Mouse (Mus musculus) midbrain, embryonic 14.5 days (tissue): Measurements from ENCODE around the gene Slc10a7. TPM values are rescaled to one million over a fixed set of nuclear protein-coding genes. Genes with fewer than 3 reads are reported as not detected.

ENCODE experiments used
- ATAC-seq: fragments of 200-750 bp; cut with Nextera tagmentation; 2 replicates; pipeline ENCODE4 v1.8.0; 2017; ENCODE audit warnings: moderate number of reproducible peaks, moderate library complexity; ENCODE audit not compliant: low FRiP score, low TSS enrichment
- DNase-seq: peaks from one replicate; pipeline ENCODE4 v3.0.0-alpha.2; 2015
- H3K27ac ChIP-seq: fragments of 300-500 bp; sonication (generic); replicated peaks from 2 replicates; pipeline ENCODE4 v1.5.1; 2014; ENCODE audit warnings: mild to moderate bottlenecking, low read depth, low read length, moderate library complexity
- H3K27me3 ChIP-seq: fragments of 300-500 bp; sonication (generic); 2 replicates; pipeline ENCODE4 v1.6.1; 2014; ENCODE audit warnings: low read length, control low read depth, mixed read lengths; ENCODE audit not compliant: control insufficient read depth, insufficient read depth
- H3K36me3 ChIP-seq: fragments of 300-500 bp; sonication (generic); 2 replicates; pipeline ENCODE4 v1.6.1; 2014; ENCODE audit warnings: low read length, control low read depth; ENCODE audit not compliant: control insufficient read depth, insufficient read depth
- H3K4me1 ChIP-seq: fragments of 300-500 bp; sonication (generic); 2 replicates; pipeline ENCODE4 v1.6.1; 2014; ENCODE audit warnings: mild to moderate bottlenecking, antibody characterized with exemption, low read length, control low read depth; ENCODE audit not compliant: control insufficient read depth, insufficient read depth
- H3K4me2 ChIP-seq: fragments of 300-500 bp; sonication (generic); 2 replicates; pipeline ENCODE4 v1.6.1; 2014; ENCODE audit warnings: mild to moderate bottlenecking, low read length, moderate library complexity
- H3K4me3 ChIP-seq: fragments of 300-500 bp; sonication (generic); replicated peaks from 2 replicates; pipeline ENCODE4 v1.5.1; 2014; ENCODE audit warnings: low read depth, low read length
- H3K9ac ChIP-seq: fragments of 300-500 bp; sonication (generic); replicated peaks from 2 replicates; pipeline ENCODE4 v1.6.1; 2014; ENCODE audit warnings: mild to moderate bottlenecking, low read length, moderate library complexity
- H3K9me3 ChIP-seq: fragments of 300-500 bp; sonication (generic); 2 replicates; pipeline ENCODE4 v1.6.1; 2016; ENCODE audit warnings: low read length, control low read depth, mixed read lengths; ENCODE audit not compliant: control insufficient read depth
- WGBS: fragments of 180-500 bp; shearing (Covaris S2); extraction: QIAGEN DNeasy Blood & Tissue Kit; methylation state at CpG from one replicate; pipeline ENCODE4 v1.1.7; 2014; 5-methylcytosine and 5-hydroxymethylcytosine counted together
- polyA plus RNA-seq: library from polyadenylated mRNA; unstranded; fragments of >200 nt; fragmentation: Nextera tagmentation; extraction: Ambion mirVana; gene quantifications from 2 replicates; pipeline ENCODE4 v1.2.1, GENCODE M21; 2014

Gene Slc10a7
- polyA plus RNA-seq, 1 experiment from 2014 or later, result 9.7 TPM

DNA sequence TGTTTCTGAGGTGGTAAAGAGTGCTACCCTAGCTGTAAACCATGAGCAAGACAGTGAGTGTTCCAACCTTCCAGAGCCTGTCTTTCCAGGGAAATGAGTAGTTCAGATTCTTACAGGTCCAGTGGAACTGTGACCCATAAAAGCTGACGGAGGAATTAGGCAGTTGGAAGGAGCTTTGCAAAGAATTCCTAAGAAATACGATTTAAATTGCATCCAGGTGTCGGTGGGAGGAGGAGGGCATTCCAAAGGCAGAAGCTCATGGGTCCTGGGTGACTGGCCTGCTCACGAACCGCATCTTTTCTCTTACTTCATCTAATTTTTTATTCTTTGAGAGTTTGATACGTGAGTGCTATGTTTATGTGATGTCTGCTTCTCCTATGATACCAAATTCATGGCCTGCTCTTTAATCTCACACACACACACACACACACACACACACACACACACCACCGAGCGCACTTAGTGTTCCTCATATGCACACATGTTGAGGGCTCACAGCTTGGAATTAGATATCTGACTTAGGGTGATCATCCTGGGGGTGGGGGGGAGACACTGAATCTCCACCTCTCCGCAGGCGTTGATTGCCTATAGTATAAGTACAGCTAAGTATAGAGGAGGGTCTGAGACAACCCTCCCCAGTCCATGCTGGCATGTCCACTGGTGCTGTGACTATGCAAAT, 169.5 kb downstream of the Slc10a7 start:
- 90% methylated on average over 10 of the region's 10 CpGs for WGBS
- DNase-seq, result no peak
- H3K27ac ChIP-seq, result no peak overlapping the region
- no peaks in the 10 kb centered on the region for H3K27me3 ChIP-seq
- H3K9me3 ChIP-seq, result 0 out of 2 replicates have a peak, but pooled peaks cover 8% of the 10 kb centered on the region
- H3K36me3 ChIP-seq, result no peaks in the 10 kb centered on the region
- H3K9ac ChIP-seq, result no peak overlapping the region
- no peaks in the 10 kb centered on the region for H3K4me1 ChIP-seq
- H3K4me3 ChIP-seq, result no peak overlapping the region
- H3K4me2 ChIP-seq, result no peak overlapping the region
- no peak for ATAC-seq

DNA sequence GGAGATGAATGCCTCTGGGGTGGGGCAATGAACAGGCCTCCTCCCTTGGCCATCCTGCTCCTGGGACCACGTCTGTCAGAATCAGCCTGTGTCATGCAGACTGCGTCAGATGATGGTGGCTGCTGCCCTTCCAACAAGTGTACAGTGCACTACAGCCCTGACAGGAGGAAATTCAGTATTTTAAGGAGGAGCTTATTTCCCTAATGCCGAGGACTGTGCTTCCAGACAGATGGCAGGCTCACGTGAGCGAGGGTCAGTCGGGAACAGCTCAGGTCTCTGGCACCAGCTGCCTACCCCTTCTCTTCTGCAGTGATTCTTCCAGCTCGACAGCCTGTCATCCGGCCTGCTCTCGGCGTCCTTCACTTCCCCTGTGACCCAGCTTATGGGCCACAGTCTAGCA, 181.6 kb downstream of the Slc10a7 start:
- Histone ChIP-seq H3K27ac (peak overlapping the region; percentile 45; the same call in 1 of the 2 replicates), H3K27me3 (no peaks in the 10 kb centered on the region), H3K4me1 (peaks cover 6% of the 10 kb centered on the region; the same call in 1 of the 2 replicates), H3K4me3 (no peak overlapping the region), H3K9me3 (no peaks in the 10 kb centered on the region), H3K4me2 (no peak overlapping the region), H3K9ac (no peak overlapping the region), H3K36me3 (no peaks in the 10 kb centered on the region)
- peak; percentile 45 for DNase-seq
- ATAC-seq, result peak; percentile 65; the same call in 1 of the 2 replicates
- WGBS, result 26% methylated on average over 10 of the region's 10 CpGs

DNA sequence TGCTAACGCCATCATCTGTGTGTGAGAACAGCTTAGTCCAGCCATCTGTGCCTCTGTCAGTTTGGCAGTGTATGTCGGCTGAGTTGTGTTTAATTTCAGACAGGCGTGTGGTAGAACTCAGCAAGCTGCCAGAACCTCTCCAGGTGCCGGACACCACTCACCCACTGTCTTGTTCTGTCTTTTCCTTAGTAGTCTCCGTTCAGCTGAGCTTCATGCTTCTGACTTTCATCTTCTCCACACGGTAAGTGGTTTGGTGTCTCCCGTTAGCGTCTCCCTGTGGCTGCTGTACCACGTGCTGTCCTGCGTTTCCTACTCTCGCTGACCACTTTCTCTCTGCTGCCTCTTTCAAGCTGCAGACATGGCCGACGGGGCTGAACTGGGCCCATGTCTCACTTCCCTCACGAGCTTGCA, 189.2 kb downstream of the Slc10a7 start:
- Histone ChIP-seq H3K27ac (no peak overlapping the region), H3K36me3 (peaks cover 13% of the 10 kb centered on the region; the same call in 1 of the 2 replicates), H3K9ac (no peak overlapping the region), H3K4me2 (no peak overlapping the region), H3K4me1 (peaks cover 4% of the 10 kb centered on the region; the same call in 1 of the 2 replicates), H3K27me3 (no peaks in the 10 kb centered on the region), H3K4me3 (no peak overlapping the region), H3K9me3 (no peaks in the 10 kb centered on the region)
- 97% methylated on average over 14 of the region's 14 CpGs for WGBS
- ATAC-seq (no peak), DNase-seq (no peak)

- 27% methylated on average over 11 of the region's 11 CpGs for WGBS
- DNase-seq (peak; percentile 22), ATAC-seq (no peak)
- no peak overlapping the region for H3K9ac ChIP-seq
- no peak overlapping the region for H3K4me3 ChIP-seq
- no peaks in the 10 kb centered on the region for H3K9me3 ChIP-seq
- peaks cover 10% of the 10 kb centered on the region; the same call in 1 of the 2 replicates for H3K36me3 ChIP-seq
- peaks cover 7% of the 10 kb centered on the region; the same call in 1 of the 2 replicates for H3K4me1 ChIP-seq
- H3K4me2 ChIP-seq, result no peak overlapping the region
- no peaks in the 10 kb centered on the region for H3K27me3 ChIP-seq
- 0 out of 2 replicates have a peak overlapping the region, but pooled peaks have one; percentile 13 for H3K27ac ChIP-seq
Measured at GRCm38 (mm10) chr8:78703068-78703820, 194.1 kb downstream of the Slc10a7 start.

DNA sequence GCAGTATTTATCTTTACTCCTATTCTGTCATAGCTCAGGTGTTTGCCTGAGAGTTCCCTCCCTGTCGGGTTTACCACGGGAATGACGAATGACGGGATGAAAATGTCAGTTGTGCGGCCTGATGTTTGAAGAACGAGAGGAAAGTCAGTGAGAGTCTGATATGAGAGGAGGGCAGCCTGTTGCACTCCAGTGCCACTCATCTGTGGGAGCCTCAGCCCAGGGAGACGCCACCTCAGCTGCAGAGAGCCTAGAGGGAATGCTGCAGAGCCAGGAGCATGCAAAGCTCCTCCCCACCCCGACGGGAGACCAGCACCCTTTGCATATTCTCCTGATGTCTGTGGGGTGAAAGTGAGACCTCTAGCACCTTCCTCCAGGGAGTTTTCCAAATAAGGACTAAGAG, 196.8 kb downstream of the Slc10a7 start:
- H3K4me2 ChIP-seq, result no peak overlapping the region
- WGBS, result 64% methylated on average over 9 of the region's 9 CpGs
- no peaks in the 10 kb centered on the region for H3K27me3 ChIP-seq
- 0 out of 2 replicates have a peak, but pooled peaks cover 3% of the 10 kb centered on the region for H3K36me3 ChIP-seq
- H3K9me3 ChIP-seq, result no peaks in the 10 kb centered on the region
- H3K9ac ChIP-seq, result no peak overlapping the region
- ATAC-seq (no peak), DNase-seq (no peak)
- no peak overlapping the region for H3K27ac ChIP-seq
- H3K4me1 ChIP-seq, result peaks cover 7% of the 10 kb centered on the region; the same call in 1 of the 2 replicates
- H3K4me3 ChIP-seq, result no peak overlapping the region

DNA sequence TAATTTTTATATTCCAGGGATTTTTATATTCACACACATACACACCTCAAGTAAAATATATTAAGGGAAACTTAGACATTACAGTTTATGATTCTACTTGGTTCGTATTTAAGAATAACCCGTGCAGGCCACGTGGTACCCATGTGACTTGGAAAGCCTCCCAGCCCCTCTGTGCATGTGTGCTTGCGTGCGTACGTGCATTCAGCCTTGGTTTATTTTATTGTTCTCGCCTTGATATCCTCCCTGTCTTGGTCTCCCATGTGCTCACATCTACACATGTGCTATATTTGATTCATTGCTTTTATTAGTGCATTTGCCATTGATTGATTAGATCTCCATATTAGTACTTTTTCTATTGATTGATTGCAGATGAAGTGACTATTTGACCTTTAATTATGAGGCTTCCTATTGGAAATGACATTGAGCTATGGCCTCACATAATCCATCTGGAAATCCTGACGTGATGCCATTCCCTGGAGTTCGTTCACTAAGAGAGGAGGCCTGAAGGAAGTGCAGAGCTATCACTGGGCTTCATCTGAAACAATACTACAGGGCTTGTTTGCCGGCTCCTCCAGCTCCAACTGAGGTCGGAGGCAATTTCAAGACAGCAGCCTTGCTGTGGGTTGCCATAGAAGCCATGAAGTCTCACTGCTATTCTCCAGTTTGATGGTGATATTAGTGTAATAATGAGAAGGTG, 200.9 kb downstream of the Slc10a7 start:
- Histone ChIP-seq H3K27ac (no peak overlapping the region), H3K4me2 (no peak overlapping the region), H3K9ac (no peak overlapping the region), H3K9me3 (no peaks in the 10 kb centered on the region), H3K36me3 (0 out of 2 replicates have a peak, but pooled peaks cover 3% of the 10 kb centered on the region), H3K4me3 (no peak overlapping the region), H3K4me1 (no peaks in the 10 kb centered on the region), H3K27me3 (no peaks in the 10 kb centered on the region)
- DNase-seq (no peak), ATAC-seq (no peak)
- 85% methylated on average over 11 of the region's 11 CpGs for WGBS

DNA sequence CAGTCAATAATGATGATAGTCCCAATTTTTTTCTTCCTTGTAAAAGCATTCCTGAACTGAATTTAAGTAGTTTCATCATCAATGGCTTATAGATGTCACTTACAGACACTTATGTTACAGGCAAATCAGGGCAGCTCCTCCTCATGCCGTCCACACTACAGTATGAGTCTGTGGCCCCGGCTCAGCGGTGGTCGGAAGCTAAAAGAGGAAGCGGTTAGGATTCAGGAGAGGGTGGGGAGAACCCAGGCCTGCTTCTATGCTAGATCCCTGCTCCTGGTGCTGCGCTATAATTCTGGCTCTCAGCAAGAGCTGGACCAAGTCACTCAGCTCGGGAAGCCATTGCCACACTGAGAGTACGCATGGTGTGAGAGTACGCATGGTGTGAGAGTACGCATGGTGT, 201.8 kb downstream of the Slc10a7 start:
- Histone ChIP-seq H3K27me3 (no peaks in the 10 kb centered on the region), H3K9me3 (no peaks in the 10 kb centered on the region), H3K4me3 (no peak overlapping the region), H3K4me1 (no peaks in the 10 kb centered on the region), H3K9ac (no peak overlapping the region), H3K27ac (no peak overlapping the region), H3K36me3 (0 out of 2 replicates have a peak, but pooled peaks cover 3% of the 10 kb centered on the region), H3K4me2 (no peak overlapping the region)
- ATAC-seq (no peak), DNase-seq (no peak)
- WGBS, result 96% methylated on average over 10 of the region's 10 CpGs

DNA sequence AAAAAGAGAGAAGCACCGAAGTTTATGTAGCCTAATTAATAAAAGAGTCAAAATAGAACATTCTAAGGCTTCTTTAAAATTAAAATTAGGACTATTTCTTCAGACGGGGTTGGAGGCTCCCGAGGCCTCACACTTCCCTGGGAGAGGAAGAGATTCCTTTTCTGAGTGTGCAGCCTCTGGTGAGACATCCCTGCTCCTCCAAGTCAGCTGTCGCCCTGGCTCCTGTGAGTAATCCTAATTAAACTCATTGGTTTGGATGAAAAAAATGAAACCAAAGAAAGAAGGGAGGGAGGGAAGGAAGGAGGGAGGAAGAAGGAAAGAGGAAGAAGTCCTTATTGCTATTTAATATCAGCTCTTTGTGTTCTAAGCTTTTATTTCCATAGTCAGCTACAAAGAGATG, 205.7 kb downstream of the Slc10a7 start:
- Histone ChIP-seq H3K4me3 (no peak overlapping the region), H3K27ac (no peak overlapping the region), H3K27me3 (no peaks in the 10 kb centered on the region), H3K4me1 (no peaks in the 10 kb centered on the region), H3K4me2 (no peak overlapping the region), H3K36me3 (no peaks in the 10 kb centered on the region), H3K9ac (no peak overlapping the region), H3K9me3 (no peaks in the 10 kb centered on the region)
- DNase-seq (no peak), ATAC-seq (no peak)
- 77% methylated on average over 4 of the region's 4 CpGs for WGBS
